Mouse (Mus musculus) brain, embryonic 18.5 days (tissue): Measurements from ENCODE around the gene Magi1.
A peak's percentile ranks its signal among the peaks of the same experiment; 100 is the strongest.
"Not testable (repeated sequence)": the region's sequence is repeated elsewhere in the genome, so short reads cannot be mapped to it uniquely, and the experiment has no call there.

ENCODE experiments used
- DNase-seq: peaks from one replicate; pipeline ENCODE4 v3.0.0-alpha.2; 2012; ENCODE audit warnings: low read depth, low spot score

Gene Magi1

GRCm38 (mm10) chr6:94064832-94065231 is 218.9 kb downstream of the Magi1 start:
- DNase-seq: no peak

- DNase-seq: no peak
These were observed 220.2 kb downstream of the Magi1 start for GRCm38 (mm10) chr6:94063542-94063941.

- no peak for DNase-seq
These were observed 222.2 kb downstream of the Magi1 start for GRCm38 (mm10) chr6:94061424-94061980.

GRCm38 (mm10) chr6:94060621-94061213 is 223.0 kb downstream of the Magi1 start:
- DNase-seq: no peak

GRCm38 (mm10) chr6:94059090-94059489 is 224.6 kb downstream of the Magi1 start:
- no peak for DNase-seq

DNA sequence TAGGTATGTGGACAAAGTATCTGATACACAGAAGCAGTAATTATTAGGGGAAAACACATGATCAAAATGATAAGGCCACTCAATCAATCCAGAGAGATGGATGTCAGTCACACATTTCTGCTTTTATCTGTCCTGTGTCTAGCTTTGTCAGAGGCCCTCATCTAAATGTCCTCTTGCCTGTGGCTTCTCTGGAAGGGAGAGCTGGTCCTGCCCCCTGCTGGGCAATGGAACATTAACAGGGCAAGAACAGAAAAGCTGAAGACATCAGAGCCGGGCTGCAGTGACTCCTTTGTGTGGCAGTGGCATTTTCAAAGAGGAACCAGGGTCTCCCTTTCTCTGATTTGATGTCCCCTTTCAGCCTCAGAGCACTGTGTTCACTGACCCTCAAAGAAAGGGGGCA is 229.8 kb downstream of the Magi1 start:
- peak; percentile 22 for DNase-seq

DNA sequence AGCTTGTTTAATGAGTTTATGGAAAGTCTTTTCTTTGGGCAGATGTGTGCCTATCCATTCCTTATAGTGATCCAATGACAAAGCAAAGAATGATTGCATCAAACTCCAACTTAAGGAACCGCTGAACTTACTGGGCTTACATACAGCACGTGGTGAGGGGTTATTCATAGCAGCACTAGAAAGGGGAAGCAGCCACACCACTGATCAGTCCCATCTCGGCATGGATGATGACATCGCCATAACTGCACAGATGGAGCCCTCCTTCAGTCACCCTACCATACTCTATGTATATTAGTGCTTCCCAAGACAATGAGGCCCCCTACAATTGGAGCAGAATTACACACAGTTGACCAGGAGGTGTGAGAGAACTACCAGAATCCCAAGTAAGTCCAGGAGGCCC is 238.5 kb downstream of the Magi1 start:
- DNase-seq: no peak

DNA sequence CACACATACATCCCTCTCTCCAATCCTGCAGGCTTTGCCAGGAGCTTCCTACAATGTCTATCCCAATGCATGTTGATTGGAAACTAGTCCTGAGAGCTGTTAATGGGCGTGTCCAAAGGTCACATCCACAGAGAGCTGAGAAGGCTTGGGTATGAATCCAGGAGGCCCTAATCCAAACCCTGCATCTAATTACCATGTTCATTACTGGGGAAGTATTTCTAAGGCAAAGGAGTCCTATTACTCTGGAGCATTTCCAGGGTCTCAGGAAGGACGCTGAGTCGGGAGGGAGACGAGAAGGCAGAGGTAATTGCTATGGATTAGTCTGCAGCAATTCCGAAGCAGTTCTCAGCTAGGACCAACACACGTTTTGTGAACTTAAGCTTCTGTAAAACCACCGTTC is 240.3 kb downstream of the Magi1 start:
- DNase-seq: no peak

DNA sequence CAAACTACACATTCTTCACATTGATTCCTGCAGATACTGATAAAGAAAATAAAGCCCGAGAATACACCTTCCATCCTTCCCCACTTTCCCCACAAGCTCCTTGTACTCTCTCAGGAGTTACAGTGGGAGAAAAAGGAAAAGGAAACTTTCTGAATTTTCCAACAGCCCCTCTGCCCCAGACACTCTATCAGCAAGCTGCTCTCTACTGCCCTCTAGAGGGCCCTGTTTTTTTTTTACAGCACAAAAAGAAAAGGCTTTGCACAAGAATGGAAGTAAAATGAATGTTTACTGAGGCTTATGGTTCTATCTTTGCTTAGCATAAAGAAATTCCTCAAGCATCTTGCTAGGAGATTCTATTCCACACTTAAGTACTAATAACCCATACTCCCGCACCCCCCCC is 243.6 kb downstream of the Magi1 start:
- no peak for DNase-seq

DNA sequence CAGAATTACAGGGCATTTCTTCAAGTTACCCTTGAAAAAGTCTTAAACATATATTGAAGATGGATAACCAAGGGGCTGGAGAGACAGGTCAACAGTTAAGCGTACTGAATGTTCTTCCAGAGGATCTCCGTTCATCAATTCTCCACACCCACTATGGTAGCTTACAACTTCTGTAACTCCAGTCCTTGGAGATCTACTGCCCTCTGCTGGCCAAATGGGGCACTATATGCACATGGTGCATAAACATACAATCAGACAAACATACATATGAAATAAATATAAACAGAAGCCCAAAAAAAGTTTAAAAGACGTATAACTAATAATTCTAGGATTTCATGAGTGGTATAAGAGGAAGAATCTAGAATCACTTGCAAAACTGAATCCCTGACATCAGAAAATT is 244.8 kb downstream of the Magi1 start:
- no peak for DNase-seq

DNA sequence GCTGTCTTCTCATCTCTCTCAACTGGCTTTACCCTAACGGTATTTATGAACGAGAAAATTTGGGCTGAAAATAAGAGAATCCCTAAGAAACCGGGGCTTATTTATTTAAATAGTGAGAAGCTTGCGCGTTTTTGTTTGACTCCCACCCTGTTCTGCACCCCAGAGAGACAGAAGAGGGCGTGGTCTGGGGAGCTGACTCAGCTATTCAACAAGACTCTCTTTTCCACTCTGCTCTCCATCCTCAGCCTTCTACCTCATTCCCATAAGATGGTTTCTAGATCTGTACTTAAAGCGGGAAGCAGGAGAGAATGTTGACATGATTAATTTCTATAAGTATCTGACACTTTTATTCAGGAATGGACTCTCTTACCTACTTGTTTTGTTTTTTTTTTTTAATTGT is 247.2 kb downstream of the Magi1 start:
- no peak for DNase-seq

DNA sequence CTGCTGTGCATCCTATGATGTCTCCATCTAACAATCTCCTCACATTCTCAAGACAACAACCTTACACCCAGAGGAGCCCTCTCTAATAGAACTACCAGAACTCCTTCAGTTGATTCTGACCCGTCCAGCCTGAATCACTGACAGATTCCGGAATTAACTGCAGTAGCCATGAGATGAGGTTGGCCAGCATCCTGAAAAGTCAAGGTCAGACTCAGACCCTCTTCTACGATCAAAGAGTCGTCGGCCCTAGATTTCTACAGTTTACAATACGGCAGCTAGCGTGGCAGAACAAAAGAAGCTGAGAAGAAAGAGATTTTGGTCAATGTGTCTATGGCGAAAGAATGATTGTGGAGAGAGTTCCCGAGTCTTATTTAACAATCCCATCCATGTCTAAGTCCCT is 257.4 kb downstream of the Magi1 start:
- no peak for DNase-seq

DNA sequence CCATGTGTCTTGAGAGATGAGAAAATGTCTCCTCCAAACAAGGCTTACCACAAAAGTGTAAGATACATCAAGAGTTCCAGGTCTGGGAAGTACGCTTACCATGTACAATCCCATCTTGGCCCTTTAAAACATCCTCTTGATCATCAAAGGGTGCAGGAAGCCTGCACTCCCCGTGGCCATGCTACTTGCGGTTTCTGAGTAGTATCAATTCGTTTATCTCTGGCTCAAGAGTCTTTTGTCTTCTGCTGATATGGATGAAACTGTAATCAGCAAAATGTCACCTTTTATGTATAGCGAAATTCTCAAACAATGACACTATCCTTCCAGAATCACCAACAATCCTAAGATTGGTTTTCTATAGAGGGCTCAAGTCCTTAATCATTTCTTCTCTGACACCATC is 261.3 kb downstream of the Magi1 start:
- no peak for DNase-seq

- no peak for DNase-seq
These were observed 262.3 kb downstream of the Magi1 start for GRCm38 (mm10) chr6:94021239-94021962.

GRCm38 (mm10) chr6:94020566-94020965 is 263.2 kb downstream of the Magi1 start:
- no peak for DNase-seq

DNA sequence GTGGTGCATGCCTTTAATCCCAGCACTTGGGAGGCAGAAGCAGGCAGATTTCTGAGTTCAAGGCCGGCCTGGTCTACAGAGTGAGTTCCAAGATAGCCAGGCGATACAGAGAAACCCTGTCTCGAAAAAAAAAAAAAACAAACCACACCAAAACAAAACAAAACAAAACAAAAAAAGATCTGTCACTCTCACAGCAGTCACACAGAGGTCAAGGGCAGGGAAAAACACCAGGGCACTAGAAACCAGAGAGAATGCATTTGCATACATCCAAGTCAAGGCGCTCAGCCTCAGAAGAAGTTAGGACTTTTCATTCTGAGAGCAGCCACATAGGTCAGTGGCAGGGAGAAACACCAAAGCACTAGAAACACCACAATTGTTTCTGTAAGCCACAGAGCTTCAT is 263.8 kb downstream of the Magi1 start:
- no peak for DNase-seq

DNA sequence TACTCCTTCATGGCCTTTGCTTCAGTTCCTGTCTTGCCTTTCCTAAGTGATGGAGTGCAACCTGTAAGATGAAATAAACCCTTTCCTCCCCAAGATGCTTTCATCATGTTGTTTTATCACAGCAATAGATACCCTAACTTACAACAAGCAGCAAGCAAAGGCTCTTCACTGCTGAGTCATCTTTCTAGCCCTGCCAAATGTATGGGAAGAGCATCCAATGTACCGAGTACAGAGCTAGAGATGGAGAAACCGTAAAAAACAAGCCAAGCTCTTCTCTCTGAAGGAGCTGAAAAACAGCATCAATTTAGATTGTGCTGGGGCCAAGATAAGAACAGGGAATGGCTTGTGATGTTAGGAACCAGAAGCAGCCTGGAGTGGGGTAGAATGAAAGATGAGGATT is 270.0 kb downstream of the Magi1 start:
- DNase-seq: no peak

DNA sequence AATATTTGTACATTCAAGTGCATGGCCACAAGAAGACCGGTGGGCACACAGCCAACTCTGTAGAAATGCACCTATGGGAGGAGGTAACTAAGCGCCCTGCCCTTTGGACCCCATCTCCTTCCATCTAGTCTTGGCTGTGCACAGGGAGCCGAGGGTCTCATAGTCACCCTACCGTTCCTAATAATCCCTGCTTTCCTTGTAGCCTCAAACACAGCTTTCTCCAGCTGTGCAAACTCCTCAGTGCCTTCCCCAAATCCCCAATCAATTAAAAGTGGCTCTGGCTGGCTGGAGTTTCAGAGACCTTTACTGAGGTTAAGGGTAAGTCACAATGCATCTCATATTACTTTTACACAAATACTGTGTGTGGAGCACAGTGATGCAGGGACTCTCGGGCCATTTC is 271.8 kb downstream of the Magi1 start:
- no peak for DNase-seq

DNA sequence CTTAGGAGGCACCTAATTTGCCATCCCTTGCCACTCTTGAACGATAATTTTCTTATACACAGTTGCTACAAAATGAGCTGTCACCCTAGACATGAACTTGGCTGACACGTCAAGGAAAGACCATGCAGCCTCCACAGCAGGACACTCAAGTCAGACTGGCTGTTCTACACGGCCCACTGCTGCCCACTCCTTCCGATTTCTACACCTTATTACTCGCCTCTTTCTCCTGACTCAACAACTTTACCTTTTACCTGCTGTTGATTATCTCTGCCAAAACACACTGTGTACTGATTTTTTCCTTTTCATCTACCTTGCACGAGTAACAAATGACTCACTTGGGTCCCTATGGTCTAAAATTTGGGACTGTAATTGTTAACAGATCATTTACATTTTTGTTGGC is 272.2 kb downstream of the Magi1 start:
- DNase-seq: no peak

DNA sequence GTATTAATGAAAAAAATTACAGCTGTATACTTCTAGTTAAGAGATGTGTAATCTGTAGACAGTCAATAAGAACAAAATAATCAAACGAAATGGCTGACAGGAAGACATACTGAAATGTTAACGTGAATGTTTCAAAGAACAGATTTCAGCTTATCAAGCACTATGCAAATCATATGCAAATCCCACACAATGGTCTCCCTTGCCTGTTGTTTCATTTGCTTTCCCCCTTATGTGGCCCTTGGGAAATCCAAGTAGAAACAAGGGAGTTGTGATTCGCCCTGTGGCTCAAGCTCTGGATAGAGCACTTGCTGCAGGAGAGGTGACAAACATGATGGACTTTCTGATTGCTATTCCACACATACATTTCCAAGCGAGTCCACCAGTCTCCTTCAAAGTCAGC is 275.1 kb downstream of the Magi1 start:
- no peak for DNase-seq

GRCm38 (mm10) chr6:94003586-94003985 is 280.1 kb downstream of the Magi1 start:
- not testable (repeated sequence) for DNase-seq

DNA sequence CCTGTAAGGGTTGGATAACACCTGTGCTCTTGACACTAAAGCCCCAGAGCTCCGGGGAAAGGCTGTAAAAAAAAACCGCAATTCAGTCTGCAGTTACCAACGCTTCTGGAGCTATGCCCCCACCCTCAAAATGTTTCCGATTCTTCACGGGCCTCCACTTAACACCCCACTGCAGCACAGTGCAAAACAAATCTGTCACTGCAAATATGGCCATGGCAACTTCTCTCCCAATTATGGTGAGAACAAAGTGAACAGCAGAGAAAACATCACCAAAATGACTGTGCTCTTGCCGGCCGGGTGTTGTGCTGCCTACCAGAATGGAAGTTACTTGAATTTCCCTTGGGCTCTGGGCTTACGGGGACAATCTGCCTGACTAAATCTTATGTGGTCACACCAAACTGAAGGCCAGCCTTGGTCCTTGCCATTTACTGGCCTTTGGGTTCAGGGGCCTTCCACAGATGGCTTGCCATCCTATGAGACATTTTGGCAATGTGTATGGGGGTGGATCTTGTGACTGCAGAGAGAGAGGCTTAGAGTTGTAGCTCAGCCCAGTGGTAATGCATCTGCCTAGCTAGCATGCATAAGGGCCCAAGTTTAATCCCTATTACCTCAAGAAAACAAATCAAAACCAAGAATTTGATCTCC is 286.8 kb downstream of the Magi1 start:
- peak; percentile 16 for DNase-seq

- DNase-seq: no peak
These were observed 296.2 kb downstream of the Magi1 start for GRCm38 (mm10) chr6:93987561-93987960.
